Mouse (Mus musculus) layer of hippocampus, adult 9-10 months (tissue): ENCODE measurements around the gene Scnn1a.
"Not testable (repeated sequence)": the region's sequence is repeated elsewhere in the genome, so short reads cannot be mapped to it uniquely, and the experiment has no call there.

Experiments
- DNase-seq: peaks from one replicate; pipeline ENCODE4 v3.0.0; 2022; ENCODE audit warnings: low spot score

Scnn1a gene

DNA sequence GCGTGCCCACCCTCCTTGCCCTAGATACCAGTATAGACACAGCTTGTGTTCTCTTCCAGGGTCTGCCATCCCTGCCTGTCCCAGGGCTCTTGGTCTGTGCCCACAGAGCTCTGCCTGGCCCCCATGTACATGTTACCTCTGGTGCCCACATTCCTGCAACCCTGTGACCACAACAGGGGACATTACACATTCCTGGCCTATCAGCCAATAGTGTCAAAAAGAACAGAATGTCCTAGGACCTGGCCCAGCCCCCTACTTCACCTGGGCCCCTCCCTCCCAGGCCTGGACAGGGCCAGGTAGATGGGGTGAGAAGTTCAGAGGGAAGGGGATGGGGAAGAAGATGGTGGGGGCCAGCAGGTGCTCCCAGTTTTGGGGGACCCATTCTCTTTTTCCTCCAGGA, at the start of gene Scnn1a:
TSS of gene Scnn1a (plus strand) at position 337 of the 400 bp plus-strand sequence.
- DNase-seq: no peak

GRCm38 (mm10) chr6:125271455-125272227, 48.8 kb upstream of the Scnn1a start:
- peak; percentile 92 for DNase-seq

DNA sequence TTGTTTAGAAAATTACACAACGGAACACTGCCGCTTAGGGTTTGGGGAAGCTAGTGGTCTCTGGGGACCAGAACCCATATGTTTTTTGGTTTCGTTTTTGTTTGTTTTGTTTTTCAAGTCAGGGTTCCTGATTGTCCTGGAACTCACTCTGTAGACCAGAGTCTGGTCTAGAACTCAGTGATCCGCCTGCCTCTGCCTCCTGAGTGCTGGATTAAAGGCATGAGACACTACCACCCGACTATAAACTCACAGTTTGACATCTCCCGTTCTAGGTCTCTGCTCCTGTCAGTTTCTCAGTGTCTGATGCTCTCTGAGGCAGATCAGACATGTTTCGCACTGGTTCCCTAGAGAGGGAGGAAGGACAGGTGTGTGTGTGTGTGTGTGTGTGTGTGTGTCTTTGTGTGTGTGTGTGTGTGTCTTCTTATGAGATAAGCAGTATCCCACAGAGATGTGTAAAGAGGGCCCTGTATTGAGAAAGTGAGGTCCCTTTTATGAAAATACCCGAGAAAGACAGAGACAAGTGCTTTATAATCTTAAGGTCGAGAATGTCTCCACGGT, 48.2 kb upstream of the Scnn1a start:
- no peak for DNase-seq

- no peak for DNase-seq
These were observed 45.5 kb upstream of the Scnn1a start for GRCm38 (mm10) chr6:125274841-125275563.

- no peak for DNase-seq
These were observed 40.7 kb upstream of the Scnn1a start for GRCm38 (mm10) chr6:125279729-125280128.

DNA sequence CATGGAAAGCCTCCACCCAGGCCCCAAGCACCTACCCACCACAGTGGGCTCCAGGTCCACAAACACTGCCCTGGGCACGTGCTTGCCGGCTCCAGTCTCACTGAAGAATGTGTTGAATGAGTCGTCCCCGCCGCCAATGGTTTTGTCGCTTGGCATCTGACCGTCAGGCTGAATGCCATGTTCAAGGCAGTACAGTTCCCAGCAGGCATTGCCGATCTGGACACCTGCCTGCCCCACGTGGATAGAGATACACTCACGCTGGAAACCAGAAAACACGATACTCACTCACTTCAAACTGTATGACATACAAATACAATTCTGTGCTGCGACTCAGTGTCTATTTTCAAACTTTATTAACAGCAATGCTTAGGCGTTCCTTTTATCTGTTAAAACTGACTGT, 37.7 kb upstream of the Scnn1a start:
- DNase-seq: not testable (repeated sequence)

DNA sequence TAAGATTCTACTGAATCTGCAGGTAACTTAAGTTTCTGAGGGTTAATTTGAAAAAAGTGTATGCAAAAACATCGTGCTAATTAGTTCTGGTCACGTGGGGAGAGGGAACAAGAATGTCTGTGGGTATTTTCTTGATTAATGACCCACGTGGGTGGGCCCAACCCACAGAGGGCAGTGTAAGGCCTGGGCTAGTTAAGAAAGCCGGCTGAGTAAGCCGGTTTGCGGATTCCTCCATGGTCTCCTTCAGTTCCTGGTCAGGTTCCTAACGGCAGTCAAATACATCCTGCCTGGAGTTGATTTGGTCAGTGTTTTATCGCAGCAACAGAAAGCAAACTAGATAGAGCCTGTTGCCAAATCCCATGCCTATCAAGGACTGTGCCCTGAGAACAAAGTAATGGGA, 36.2 kb upstream of the Scnn1a start:
- no peak for DNase-seq

GRCm38 (mm10) chr6:125284751-125285150, 35.7 kb upstream of the Scnn1a start:
- DNase-seq: no peak

DNA sequence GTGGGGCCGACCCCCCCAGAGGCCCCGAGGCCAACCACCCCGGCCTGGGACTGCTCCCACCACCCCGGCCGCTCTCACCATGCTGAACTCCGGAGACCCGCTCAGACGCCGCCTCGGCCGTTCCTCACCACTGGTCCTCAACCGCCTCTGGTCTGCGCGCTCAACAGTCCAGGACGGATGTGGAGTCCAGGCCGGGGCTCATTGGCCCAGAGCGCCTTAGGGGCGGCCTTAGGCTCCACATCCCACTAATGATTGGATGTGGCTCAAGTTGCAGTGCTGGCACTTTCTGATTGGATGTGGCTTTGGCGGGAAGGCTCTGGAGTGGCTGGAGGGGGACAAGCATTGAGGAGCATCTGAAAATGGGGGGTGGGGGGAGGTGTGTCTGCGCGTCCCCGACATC, 34.6 kb upstream of the Scnn1a start, which contains the start of gene Tuba3a:
TSS of gene Tuba3a (minus strand) at position 153 of the 400 bp plus-strand sequence.
- DNase-seq: no peak

- DNase-seq: peak; percentile 24
These were observed 33.5 kb upstream of the Scnn1a start for GRCm38 (mm10) chr6:125286944-125287343.

- DNase-seq: no peak
These were observed 31.7 kb upstream of the Scnn1a start for GRCm38 (mm10) chr6:125288730-125289129.

DNA sequence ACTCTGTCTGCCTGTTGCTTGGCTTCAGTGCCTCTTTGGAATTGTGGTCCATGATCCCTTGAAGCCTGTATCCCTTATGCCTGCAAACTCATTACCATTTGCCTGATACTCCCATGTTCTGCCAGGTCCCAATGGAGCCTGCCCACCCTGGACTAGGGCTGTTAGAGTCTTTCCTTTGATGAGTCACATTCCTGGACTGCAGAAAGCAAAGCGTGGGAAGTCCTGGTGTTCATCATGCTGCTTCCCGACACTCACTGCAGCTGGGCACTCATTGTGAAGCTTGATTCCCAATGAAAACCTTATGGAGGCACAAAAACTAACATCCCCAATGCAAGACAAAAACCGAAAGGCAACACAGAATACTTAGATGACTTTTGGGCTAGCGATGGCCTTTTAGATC, 29.1 kb upstream of the Scnn1a start:
- DNase-seq: no peak

DNA sequence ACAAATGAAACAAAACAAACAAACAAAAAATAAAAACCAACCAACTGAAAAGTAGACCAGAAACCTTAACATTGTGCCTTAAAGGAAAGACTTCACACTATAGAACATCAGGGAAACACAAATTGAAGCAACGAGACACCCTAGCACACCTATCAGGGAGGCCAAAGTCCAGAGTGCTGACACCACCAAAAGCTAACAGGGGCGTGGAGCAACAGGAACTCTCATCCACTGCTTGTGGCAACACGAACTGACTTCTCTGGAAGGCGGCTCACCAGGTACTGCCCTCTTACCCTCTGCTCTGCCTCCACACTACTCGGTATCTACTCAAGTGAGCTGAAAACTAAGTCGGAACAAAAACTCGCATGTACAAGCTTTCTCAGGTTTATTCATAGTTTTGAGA, 28.2 kb upstream of the Scnn1a start:
- DNase-seq: no peak

GRCm38 (mm10) chr6:125294049-125294448, 26.4 kb upstream of the Scnn1a start:
- DNase-seq: no peak

GRCm38 (mm10) chr6:125297149-125297820, 23.2 kb upstream of the Scnn1a start:
- no peak for DNase-seq

- DNase-seq: no peak
These were observed 19.5 kb upstream of the Scnn1a start for GRCm38 (mm10) chr6:125300982-125301381.

DNA sequence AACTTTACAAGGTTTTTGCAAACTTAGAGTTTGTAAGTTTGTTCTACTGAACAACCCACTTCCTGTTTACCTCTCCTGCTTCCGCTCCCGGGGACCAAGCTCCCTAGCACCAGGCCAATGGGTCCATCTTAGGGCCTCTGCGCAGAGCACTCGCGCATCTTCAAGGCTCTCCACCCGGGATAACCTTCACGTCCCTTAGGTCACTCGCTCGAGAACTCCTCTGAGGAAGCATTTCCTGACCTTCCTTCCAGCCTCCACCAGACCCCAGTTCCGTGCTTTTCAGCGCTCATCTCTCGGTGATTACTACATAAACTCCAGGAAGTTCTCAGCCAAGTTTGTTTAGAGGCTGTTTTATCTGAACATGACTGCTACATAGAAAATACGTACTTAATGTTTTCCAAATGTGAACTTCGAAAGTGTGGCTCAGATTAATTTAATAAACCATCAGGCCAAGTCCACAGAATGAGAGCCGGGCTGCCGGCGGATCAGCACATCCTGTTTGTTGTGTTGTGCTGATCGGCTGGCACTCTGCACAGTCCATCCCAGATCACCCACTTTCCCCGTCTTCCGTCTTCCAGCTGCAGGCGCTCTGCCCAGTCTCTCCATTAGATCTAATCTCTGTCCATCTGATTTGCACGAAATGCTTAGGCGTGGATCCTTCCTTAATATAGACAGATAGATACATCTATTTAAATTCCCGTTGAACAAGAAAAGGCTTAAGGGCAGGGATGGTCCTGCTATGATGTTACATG, 18.1 kb upstream of the Scnn1a start:
- no peak for DNase-seq

DNA sequence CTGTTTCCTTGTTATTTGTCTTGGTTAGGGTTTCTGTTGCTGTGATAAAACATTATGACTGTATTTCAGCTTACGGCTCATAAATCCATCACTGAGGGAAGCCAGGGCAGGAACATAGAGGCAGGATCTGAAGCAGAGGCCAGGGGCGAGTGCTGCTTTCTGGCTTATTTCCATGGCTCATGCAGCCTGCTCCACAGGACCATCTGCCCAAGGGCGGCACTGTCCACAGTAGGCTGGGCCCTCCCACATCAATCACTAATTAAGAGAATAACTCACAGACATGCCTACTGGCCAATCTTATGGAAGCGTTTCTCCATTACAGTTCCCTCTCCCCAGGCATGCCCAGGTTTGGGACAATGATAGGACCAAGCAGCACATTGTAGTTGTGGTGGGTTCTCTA, 17.2 kb upstream of the Scnn1a start:
- DNase-seq: no peak

DNA sequence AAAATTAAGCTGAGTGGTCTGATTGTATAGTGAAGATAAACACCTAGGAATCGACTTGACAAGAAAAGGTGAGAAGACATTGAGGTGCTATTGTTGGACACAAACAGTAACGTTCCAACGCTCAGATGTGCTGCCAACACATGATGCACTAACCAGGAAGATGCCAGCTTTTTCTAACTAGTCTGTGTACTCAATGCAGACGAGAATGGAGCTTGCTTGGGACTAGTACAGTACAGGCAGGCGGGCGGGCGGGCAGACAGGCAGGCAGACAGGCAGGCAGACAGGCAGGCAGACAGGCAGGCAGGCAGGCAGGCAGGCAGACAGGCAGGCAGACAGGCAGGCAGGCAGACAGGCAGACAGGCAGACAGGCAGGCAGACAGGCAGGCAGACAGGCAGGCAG, 16.1 kb upstream of the Scnn1a start:
- not testable (repeated sequence) for DNase-seq

DNA sequence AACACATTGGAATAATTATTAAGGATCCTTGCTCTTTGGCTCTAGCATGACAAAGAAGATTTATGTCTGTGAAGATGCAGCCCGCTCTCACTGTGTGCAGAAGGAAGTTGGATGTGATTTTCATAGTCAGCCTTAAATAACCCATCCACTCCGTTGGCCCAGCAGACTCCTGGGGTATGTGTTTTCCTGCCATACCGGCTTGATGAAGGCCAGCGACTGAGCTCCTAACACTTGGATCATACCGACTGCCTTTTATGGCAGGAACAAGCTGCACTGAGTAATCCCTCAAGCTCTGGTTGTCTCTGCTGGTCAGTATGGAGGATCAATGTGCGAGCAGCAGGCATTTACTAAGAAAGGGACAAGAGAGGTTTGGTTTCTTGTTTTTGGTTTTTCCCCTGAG, 15.0 kb upstream of the Scnn1a start:
- no peak for DNase-seq

DNA sequence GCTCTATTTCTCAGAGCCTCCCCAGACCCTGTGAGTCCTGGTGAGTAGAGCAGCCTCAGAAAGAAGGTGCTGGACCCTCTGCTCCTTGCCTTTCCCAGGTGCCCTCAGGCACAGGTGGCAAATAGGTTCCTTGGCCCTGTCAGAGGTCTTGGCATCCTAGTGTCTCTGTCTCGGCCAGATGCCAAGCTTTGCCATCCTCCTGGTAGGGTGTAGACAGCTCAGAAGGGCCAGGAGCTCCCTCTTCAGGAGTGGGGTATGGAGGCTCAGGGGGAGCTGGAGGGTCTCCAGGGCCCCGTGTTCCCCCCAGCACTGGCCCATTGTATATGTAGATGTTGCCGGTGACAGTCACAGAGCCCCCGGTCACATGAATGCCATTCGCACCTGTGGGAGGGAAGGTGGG, 13.4 kb upstream of the Scnn1a start:
- DNase-seq: no peak

GRCm38 (mm10) chr6:125308921-125309320, 11.5 kb upstream of the Scnn1a start:
- DNase-seq: no peak
